Mouse (Mus musculus): ENCODE measurements around the gene 4931408C20Rik.

The 4931408C20Rik gene

DNA sequence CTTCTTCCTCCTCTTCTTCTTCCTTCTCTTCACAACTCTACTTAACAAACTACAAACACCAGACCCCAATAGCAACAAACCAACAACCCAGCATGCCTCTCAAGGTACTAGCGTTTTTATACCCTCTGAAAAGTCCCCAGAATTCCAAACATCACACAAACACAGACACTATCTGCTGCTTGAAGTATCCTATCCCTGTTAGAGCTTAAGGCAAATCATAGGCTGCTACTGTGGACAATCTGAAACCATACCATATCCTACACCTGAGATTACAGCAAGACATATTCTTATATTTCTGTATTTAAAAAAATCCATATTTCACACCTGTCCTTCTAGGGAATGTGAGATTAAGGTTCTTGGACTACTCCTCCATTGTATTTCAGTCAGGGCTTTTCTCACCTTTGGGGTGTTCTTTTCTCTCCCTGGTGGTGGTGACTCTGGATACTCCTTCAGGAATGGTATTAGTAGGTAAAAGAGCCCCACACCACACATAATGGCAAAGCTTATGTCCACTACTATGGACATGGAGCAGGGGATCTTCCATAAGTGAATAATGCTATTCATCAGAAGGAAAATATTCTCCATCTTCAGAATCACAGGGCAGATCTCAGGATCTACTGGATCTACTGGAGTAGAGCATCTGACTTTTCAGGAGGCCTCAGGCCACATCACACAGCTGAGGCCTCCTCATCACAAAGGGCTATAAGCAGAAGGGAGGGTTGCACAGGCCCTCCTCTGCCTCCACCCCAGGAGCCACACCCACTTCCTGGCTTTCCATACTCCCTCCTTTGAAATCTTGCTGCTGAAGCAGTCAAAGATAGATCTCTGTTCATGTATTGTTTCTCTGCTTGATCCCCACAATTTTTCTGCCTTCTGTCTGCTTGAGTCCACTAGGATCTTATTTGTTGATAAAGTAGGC lies at the start of gene 4931408C20Rik:
TSS of gene 4931408C20Rik (minus strand) at position 619 of the 919 bp plus-strand sequence.
- no peak for DNase-seq (ENCODE audit: low spot score)

DNA sequence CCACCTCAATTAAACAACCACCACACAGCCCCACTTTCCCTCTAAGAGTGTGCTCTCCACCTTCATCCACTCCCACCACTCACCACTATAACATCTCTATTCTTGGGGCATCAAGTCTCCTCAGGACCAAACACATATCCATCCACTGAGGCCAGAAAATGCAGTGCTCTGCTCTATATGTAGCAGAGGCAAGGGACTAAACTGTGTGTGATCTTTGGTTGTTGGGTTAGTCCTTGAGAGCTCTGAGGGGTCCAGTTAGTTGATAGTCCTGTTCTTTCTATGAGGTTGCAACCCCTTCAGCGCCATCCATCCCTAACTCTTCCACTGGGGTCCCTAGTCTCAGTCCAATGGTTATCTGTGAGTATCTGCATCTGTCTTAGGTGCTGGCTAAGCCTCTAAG lies 666 bp upstream of the 4931408C20Rik start:
- no peak for DNase-seq (ENCODE audit: low spot score)

DNA sequence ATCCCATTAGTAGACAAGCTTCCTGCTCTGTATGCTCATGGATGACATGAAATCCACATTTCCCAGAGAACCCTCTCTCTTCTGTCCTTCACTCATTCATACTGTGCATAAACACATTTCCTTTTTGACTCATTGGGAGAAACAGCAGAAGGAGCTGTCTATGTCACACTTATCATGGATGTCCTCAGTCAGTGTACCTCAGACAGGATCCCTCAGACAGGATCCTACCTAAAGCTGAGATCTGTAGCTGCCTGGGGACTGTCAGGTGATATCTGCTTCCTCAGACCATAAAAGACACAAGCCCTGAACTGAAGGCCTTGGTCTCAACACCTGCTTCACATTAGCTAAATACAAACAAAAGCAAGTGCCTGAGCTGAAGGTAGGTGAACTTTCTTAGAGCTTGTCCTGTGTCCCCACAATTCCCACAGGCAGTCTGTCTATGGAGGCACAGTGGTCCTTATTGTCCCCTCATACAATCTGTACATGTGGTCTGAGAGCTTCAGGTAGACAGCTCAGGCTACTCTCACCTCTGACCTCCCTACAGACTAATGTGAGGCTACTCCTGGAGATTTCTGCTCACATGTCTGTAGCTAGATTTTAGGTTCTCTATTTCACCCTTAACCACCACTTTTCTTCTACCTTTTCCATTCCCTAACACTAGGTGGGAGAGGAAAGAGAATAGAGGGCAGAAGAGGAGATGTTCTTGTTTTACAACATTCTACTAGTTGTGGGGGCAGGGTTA lies 1.1 kb downstream of the 4931408C20Rik start:
- DNase-seq (ENCODE audit: low spot score), result no peak

DNA sequence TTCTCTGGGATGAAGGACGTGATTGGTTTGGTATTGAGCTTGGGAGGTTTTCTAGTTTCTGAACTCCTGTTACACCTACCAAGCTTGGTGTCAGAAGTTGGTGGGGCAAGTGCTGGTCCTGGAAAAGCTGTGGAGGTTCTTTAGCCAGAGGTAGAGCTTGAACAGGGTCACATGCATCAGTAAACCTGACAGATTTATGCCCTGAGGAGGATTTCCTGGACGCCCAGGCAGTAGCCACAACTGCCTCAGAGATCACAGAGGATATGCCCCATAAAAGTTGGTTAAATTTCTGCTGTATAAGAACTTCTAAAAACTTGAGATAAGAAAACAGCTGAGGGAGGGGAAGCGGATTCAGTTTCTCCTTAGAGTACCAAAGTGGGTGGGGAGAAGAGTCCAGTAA lies 1.9 kb downstream of the 4931408C20Rik start:
- DNase-seq (ENCODE audit: low spot score), result no peak

DNA sequence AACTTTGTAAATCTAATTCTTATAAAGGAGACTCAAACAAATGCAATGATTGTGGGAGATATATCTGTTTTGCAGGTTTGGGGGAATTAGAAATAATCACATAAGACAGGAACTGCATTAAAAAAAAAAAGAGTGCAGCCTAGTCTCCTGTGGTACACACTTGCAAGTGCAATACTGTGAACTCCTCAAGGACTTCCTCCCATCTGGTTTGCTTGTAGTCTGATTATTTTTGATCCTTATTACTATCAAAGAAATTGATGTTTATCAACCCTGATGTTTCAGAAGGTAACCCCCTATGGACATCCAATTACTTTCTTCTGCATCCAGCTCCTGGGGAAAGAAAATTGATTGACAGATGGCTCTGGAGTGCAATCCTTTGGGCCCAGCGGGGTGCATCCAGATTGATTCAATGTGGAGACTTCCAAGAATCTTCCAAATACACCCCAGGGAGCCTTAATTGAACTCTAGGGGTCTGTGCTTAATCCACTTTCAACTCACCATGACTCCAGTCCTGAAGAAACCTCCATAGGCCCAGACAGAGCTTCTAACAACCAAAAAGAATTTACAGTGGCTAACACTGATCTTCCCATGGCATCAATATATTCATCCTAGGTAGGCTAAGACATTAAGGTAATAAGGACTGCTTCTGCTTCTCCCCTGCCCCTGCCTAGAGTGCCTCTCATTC lies 37.4 kb downstream of the 4931408C20Rik start:
- DNase-seq (ENCODE audit: low spot score), result no peak

DNA sequence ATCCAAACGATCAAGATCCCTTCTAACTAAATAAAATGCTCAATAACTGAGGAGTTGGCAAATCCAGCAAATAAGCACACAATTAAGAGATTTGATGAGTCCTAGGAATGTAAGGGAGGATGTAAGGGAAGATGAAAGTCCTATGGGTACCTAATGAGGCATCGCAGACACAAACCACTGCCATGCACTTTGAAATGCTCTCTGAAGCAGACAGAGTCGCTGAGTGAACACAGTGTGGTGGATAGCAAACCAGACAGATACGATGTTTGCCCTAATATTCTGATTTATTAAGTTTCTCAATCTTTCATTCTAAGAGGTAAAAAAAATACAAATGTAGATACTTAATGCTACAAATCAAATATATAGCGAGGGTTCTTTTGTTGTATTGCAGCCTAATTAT lies 51.2 kb downstream of the 4931408C20Rik start:
- no peak for DNase-seq (ENCODE audit: low spot score)

Measured in spleen, adult 12 weeks (tissue).